ENCODE assay signal across 12 mouse cellular contexts in the genomic region with DNA sequence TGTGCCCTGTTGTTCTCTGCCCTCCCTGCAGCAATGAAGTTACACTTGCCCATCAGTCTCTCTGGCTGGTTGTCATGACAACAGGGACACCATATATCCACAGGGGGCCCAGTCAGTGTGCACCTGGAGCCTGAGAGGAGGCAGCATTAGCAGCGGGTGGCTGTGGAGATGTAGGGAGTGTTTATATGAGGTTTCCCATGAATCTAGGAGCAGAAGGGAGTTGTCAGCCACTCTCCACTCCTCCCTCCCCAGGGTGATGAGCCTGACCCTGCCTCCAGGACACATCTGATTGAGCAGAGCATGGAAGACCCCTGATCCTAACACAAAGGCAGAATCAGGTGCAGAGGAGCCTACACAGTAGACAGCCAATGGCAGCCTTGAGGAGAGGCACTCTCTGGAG.
A peak's percentile ranks its signal among the peaks of the same experiment; 100 is the strongest.
DNase-seq lines count a peak whose midpoint lies in the region; ATAC-seq lines count a peak whose summit lies in the region.
"Had no signal": no experiment of that assay in that cellular context is flagged by ENCODE, and none has a peak within 500 bp of the region (broad histone marks: within the 10 kb centered on the region; RNA-seq: fewer than 3 reads in every experiment).

No protein-coding gene starts in this region.

- no peaks in the 10 kb centered on the region for H3K27me3 ChIP-seq in hindbrain, embryonic 14.5 days (ENCODE audit: control insufficient read depth, insufficient read depth, low read length)
- H3K27me3 ChIP-seq in neural tube, embryonic 11.5 days (ENCODE audit: control insufficient read depth, insufficient read depth, low read length): no peaks in the 10 kb centered on the region
- H3K27me3 ChIP-seq: lung, embryonic 15.5 days had no signal

- peak overlapping the region; percentile 9 for H3K27ac ChIP-seq in hindbrain, embryonic 14.5 days
- no peak overlapping the region for H3K27ac ChIP-seq in neural tube, embryonic 11.5 days (ENCODE audit: low read depth, low read length)
- H3K27ac ChIP-seq: heart, adult 2 months; lung, embryonic 15.5 days had no signal

- H3K4me1 ChIP-seq in hindbrain, embryonic 14.5 days (replicated peaks; ENCODE audit: control insufficient read depth, insufficient read depth, low read length): peaks cover 20% of the 10 kb centered on the region
- H3K4me1 ChIP-seq in neural tube, embryonic 11.5 days (ENCODE audit: control insufficient read depth, insufficient read depth, low read length): peaks cover 12% of the 10 kb centered on the region

- H3K36me3 ChIP-seq in hindbrain, embryonic 14.5 days (replicated peaks; ENCODE audit: control insufficient read depth, insufficient read depth): no peaks in the 10 kb centered on the region
- no peaks in the 10 kb centered on the region for H3K36me3 ChIP-seq in neural tube, embryonic 11.5 days (ENCODE audit: control insufficient read depth, insufficient read depth, low read length)
- H3K36me3 ChIP-seq: lung, embryonic 15.5 days had no signal

- 6% methylated on average over 1 of the region's 1 CpGs for WGBS in hindbrain, embryonic 14.5 days
- WGBS in neural tube, embryonic 11.5 days: 7% methylated on average over 1 of the region's 1 CpGs

- no peak overlapping the region for H3K4me2 ChIP-seq in hindbrain, embryonic 14.5 days (replicated peaks)
- H3K4me2 ChIP-seq in neural tube, embryonic 11.5 days (ENCODE audit: low read depth): no peak overlapping the region
- H3K4me2 ChIP-seq: lung, embryonic 15.5 days had no signal

- no peak overlapping the region for H3K9ac ChIP-seq in hindbrain, embryonic 14.5 days
- H3K9ac ChIP-seq in neural tube, embryonic 11.5 days (ENCODE audit: low read length): no peak overlapping the region; the same call in 1 of the 2 replicates
- H3K9ac ChIP-seq: lung, embryonic 15.5 days had no signal

- ATAC-seq in hindbrain, embryonic 14.5 days (ENCODE audit: low FRiP score): peak; percentile 46; the same call in 1 of the 2 replicates
- peak; percentile 65 for ATAC-seq in neural tube, embryonic 11.5 days (ENCODE audit: insufficient read depth, low FRiP score, low TSS enrichment)
- ATAC-seq in megakaryocyte-erythroid progenitor cell, adult 5-6 weeks (replicated peaks; ENCODE audit: low FRiP score, low TSS enrichment, poor library complexity, severe bottlenecking): no peak
- ATAC-seq: intestine, postnatal 0 days had no signal

- no peak overlapping the region for H3K4me3 ChIP-seq in hindbrain, embryonic 14.5 days (replicated peaks; ENCODE audit: low read length)
- no peak overlapping the region for H3K4me3 ChIP-seq in neural tube, embryonic 11.5 days (ENCODE audit: low read depth, low read length)
- H3K4me3 ChIP-seq: erythroblast, embryonic 14.5 days; heart, adult 2 months; lung, embryonic 15.5 days had no signal

- DNase-seq in cerebellum, postnatal 10 days: peak; percentile 44 to 56
- DNase-seq in cerebellum, adult 18-20 months: no peak
- DNase-seq in embryo, embryonic 9.5 days (ENCODE audit: extremely low spot score): peak; percentile 12
- peak; percentile 46 for DNase-seq in hindbrain, embryonic 14.5 days (ENCODE audit: low spot score)
- peak; percentile 53 for DNase-seq in neural tube, embryonic 11.5 days (ENCODE audit: low spot score)
- DNase-seq in layer of hippocampus, adult 9-11 months: no peak
- DNase-seq in adrenal gland, adult 2 months: no peak
- DNase-seq: heart, adult 2 months had no signal

- no peaks in the 10 kb centered on the region for H3K9me3 ChIP-seq in hindbrain, embryonic 14.5 days (ENCODE audit: control insufficient read depth, low read length)
- H3K9me3 ChIP-seq in neural tube, embryonic 11.5 days (ENCODE audit: control insufficient read depth, low read length): no peaks in the 10 kb centered on the region
- H3K9me3 ChIP-seq: lung, embryonic 15.5 days had no signal

Comparison
In these comparisons a context has a peak if more than half of its experiments do, and no peak if none do; other contexts are left out.
1. DNase-seq: peak in cerebellum, postnatal 10 days (2 of 2), embryo, embryonic 9.5 days (single experiment), hindbrain, embryonic 14.5 days (single experiment) and neural tube, embryonic 11.5 days (single experiment); none in cerebellum, adult 18-20 months (0 of 2), layer of hippocampus, adult 9-11 months (single experiment) and adrenal gland, adult 2 months (single experiment).